ENCODE assay signal across 12 mouse cellular contexts in genomic region chrX:169112662-169113061, GRCm38 (mm10).
DNase-seq lines count a peak whose midpoint lies in the region; ATAC-seq and TF ChIP-seq lines count a peak whose summit lies in the region.
"Had no signal": no experiment of that assay in that cellular context is flagged by ENCODE, and none has a peak within 500 bp of the region (broad histone marks: within the 10 kb centered on the region; RNA-seq: fewer than 3 reads in every experiment).

No protein-coding gene starts in this region.

- intact Hi-C loops in heart, postnatal 14 days (cut with DNase I): no loop called here

- H3K9ac ChIP-seq in liver, postnatal 0 days (replicated peaks): no peak overlapping the region
- H3K9ac ChIP-seq in liver, embryonic 11.5 days (ENCODE audit: low read depth, low read length): no peak overlapping the region
- H3K9ac ChIP-seq: forebrain, embryonic 12.5 days; liver, embryonic 15.5 days; neural tube, embryonic 15.5 days had no signal

- TF ChIP-seq EP300 in liver, postnatal 0 days (IDR thresholded peaks at IDR 0.05; ENCODE audit: low read depth): no peak

- DNase-seq in adrenal gland, adult 2 months: peak; percentile 5
- DNase-seq in adrenal gland, postnatal 14 days: no peak
- peak; percentile 21 for DNase-seq in liver, postnatal 0 days
- DNase-seq in liver, embryonic 11.5 days (ENCODE audit: low spot score): no peak
- peak; percentile 14 to 57 for DNase-seq in heart, postnatal 14 days
- peak; percentile 71 for DNase-seq in lung, postnatal 36 days
- DNase-seq in layer of hippocampus, adult 9-11 months: no peak
- no peak for DNase-seq in layer of hippocampus, postnatal 10 days (ENCODE audit: low spot score in 2 of 2)
- DNase-seq: cerebellum, adult 2 months had no signal

- H3K4me2 ChIP-seq in liver, postnatal 0 days (ENCODE audit: low read depth, low read length): no peak overlapping the region
- H3K4me2 ChIP-seq in liver, embryonic 11.5 days: no peak overlapping the region
- H3K4me2 ChIP-seq: forebrain, embryonic 12.5 days; liver, embryonic 15.5 days; neural tube, embryonic 15.5 days had no signal

- no peaks in the 10 kb centered on the region for H3K9me3 ChIP-seq in liver, postnatal 0 days (ENCODE audit: low read length)
- no peaks in the 10 kb centered on the region for H3K9me3 ChIP-seq in liver, embryonic 11.5 days (ENCODE audit: control insufficient read depth, low read length)
- H3K9me3 ChIP-seq: forebrain, embryonic 12.5 days; liver, embryonic 15.5 days; neural tube, embryonic 15.5 days had no signal

- WGBS in liver, postnatal 0 days (ENCODE audit: insufficient replicate concordance): 66% methylated on average over 4 of the region's 4 CpGs
- WGBS in liver, embryonic 11.5 days: 76% methylated on average over 4 of the region's 4 CpGs

- H3K4me1 ChIP-seq in liver, postnatal 0 days (ENCODE audit: insufficient read depth): no peaks in the 10 kb centered on the region
- H3K4me1 ChIP-seq in liver, embryonic 11.5 days (replicated peaks; ENCODE audit: control insufficient read depth, insufficient read depth, low read length): no peaks in the 10 kb centered on the region
- H3K4me1 ChIP-seq: forebrain, embryonic 12.5 days; neural tube, embryonic 15.5 days had no signal

- H3K4me3 ChIP-seq in liver, postnatal 0 days (ENCODE audit: low read depth, low read length): no peak overlapping the region
- H3K4me3 ChIP-seq in liver, embryonic 11.5 days (ENCODE audit: low read depth, low read length): no peak overlapping the region
- H3K4me3 ChIP-seq: forebrain, embryonic 12.5 days; liver, embryonic 15.5 days; neural tube, embryonic 15.5 days had no signal

- no peaks in the 10 kb centered on the region for H3K27me3 ChIP-seq in liver, postnatal 0 days (ENCODE audit: insufficient read depth, low read length)
- H3K27me3 ChIP-seq in liver, embryonic 11.5 days (replicated peaks; ENCODE audit: control insufficient read depth, insufficient read depth, low read length): no peaks in the 10 kb centered on the region
- H3K27me3 ChIP-seq: liver, embryonic 15.5 days had no signal

- H3K36me3 ChIP-seq in liver, postnatal 0 days (replicated peaks; ENCODE audit: insufficient read depth, low read length): no peaks in the 10 kb centered on the region
- H3K36me3 ChIP-seq in liver, embryonic 11.5 days (ENCODE audit: control insufficient read depth, insufficient read depth, low read length): no peaks in the 10 kb centered on the region
- H3K36me3 ChIP-seq: forebrain, embryonic 12.5 days; liver, embryonic 15.5 days; neural tube, embryonic 15.5 days had no signal

- TF ChIP-seq CTCF in liver, postnatal 0 days (IDR thresholded peaks at IDR 0.05; ENCODE audit: low read depth): no peak

- ATAC-seq in liver, postnatal 0 days: peak; percentile 44; the same call in 1 of the 2 replicates
- no peak for ATAC-seq in liver, embryonic 11.5 days (replicated peaks; ENCODE audit: low FRiP score)

- 0 out of 2 replicates have a peak overlapping the region, but pooled peaks have one; percentile 16 for H3K27ac ChIP-seq in liver, postnatal 0 days (ENCODE audit: low read depth)
- H3K27ac ChIP-seq in liver, embryonic 11.5 days (ENCODE audit: low read depth, low read length): no peak overlapping the region
- H3K27ac ChIP-seq: forebrain, embryonic 12.5 days; liver, embryonic 15.5 days; neural tube, embryonic 15.5 days had no signal

Comparison
In these comparisons a context has a peak if more than half of its experiments do, and no peak if none do; other contexts are left out.
1. DNase-seq: peak in adrenal gland, adult 2 months (single experiment), liver, postnatal 0 days (single experiment), heart, postnatal 14 days (2 of 2) and lung, postnatal 36 days (single experiment); none in adrenal gland, postnatal 14 days (single experiment), liver, embryonic 11.5 days (single experiment), layer of hippocampus, adult 9-11 months (single experiment) and layer of hippocampus, postnatal 10 days (0 of 2).